Mouse (Mus musculus) hindbrain, embryonic 15.5 days (tissue): ENCODE measurements around the gene Trdmt1. TPM values are rescaled to one million over a fixed set of nuclear protein-coding genes. Genes with fewer than 3 reads are reported as not detected.

Source experiments
- ATAC-seq: fragments of 200-750 bp; cut with Nextera tagmentation; 2 replicates; pipeline ENCODE4 v1.8.0; 2017; ENCODE audit warnings: low read depth, moderate number of reproducible peaks, moderate TSS enrichment; ENCODE audit not compliant: low FRiP score
- H3K27ac ChIP-seq: fragments of 300-500 bp; sonication (generic); replicated peaks from 2 replicates; pipeline ENCODE4 v1.5.1; 2015; ENCODE audit warnings: mild to moderate bottlenecking, inconsistent platforms
- H3K27me3 ChIP-seq: fragments of 300-500 bp; sonication (generic); 2 replicates; pipeline ENCODE4 v1.6.1; 2015; ENCODE audit warnings: control low read depth, inconsistent platforms
- H3K36me3 ChIP-seq: fragments of 300-500 bp; sonication (generic); 2 replicates; pipeline ENCODE4 v1.6.1; 2015; ENCODE audit warnings: control low read depth, inconsistent platforms
- H3K4me1 ChIP-seq: fragments of 300-500 bp; sonication (generic); replicated peaks from 2 replicates; pipeline ENCODE4 v1.6.1; 2015; ENCODE audit warnings: control low read depth, inconsistent platforms
- H3K4me2 ChIP-seq: fragments of 300-500 bp; sonication (generic); 2 replicates; pipeline ENCODE4 v1.6.1; 2015; ENCODE audit warnings: moderate library complexity, mild to moderate bottlenecking, inconsistent platforms
- H3K4me3 ChIP-seq: fragments of 300-500 bp; sonication (generic); 2 replicates; pipeline ENCODE4 v1.5.1; 2015; ENCODE audit warnings: mild to moderate bottlenecking, inconsistent platforms
- H3K9ac ChIP-seq: fragments of 300-500 bp; sonication (generic); 2 replicates; pipeline ENCODE4 v1.6.1; 2015; ENCODE audit warnings: inconsistent platforms
- H3K9me3 ChIP-seq: fragments of 300-500 bp; sonication (generic); 2 replicates; pipeline ENCODE4 v1.6.1; 2016; ENCODE audit warnings: control low read depth, inconsistent platforms
- WGBS: fragments of 180-500 bp; shearing (Covaris S2); methylation state at CpG from one replicate; pipeline ENCODE4 v1.1.7; 2015; 5-methylcytosine and 5-hydroxymethylcytosine counted together
- polyA plus RNA-seq: library from polyadenylated mRNA; unstranded; fragments of >200 nt; fragmentation: Nextera tagmentation; extraction: Ambion mirVana; gene quantifications from 2 replicates; pipeline ENCODE4 v1.2.1, GENCODE M21; 2015

The Trdmt1 gene
- polyA plus RNA-seq, 1 experiment from 2014 or later = 7.2 TPM

- 57% methylated on average over 2 of the region's 2 CpGs for WGBS
- Histone ChIP-seq H3K9ac (no peak overlapping the region), H3K27ac (no peak overlapping the region), H3K4me2 (no peak overlapping the region), H3K36me3 (no peaks in the 10 kb centered on the region), H3K4me1 (no peaks in the 10 kb centered on the region), H3K27me3 (no peaks in the 10 kb centered on the region), H3K4me3 (no peak overlapping the region), H3K9me3 (no peaks in the 10 kb centered on the region)
- ATAC-seq = no peak
Observed at GRCm38 (mm10) chr2:13553966-13554365, 9.5 kb upstream of the Trdmt1 start.

- peaks cover 10% of the 10 kb centered on the region for H3K4me1 ChIP-seq
- H3K4me2 ChIP-seq = no peak overlapping the region
- H3K9ac ChIP-seq = no peak overlapping the region
- H3K9me3 ChIP-seq = no peaks in the 10 kb centered on the region
- no peak overlapping the region for H3K4me3 ChIP-seq
- 64% methylated on average over 3 of the region's 3 CpGs for WGBS
- no peak overlapping the region for H3K27ac ChIP-seq
- no peak for ATAC-seq
- no peaks in the 10 kb centered on the region for H3K36me3 ChIP-seq
- H3K27me3 ChIP-seq = no peaks in the 10 kb centered on the region
Observed at GRCm38 (mm10) chr2:13548749-13549148, 4.3 kb upstream of the Trdmt1 start.

GRCm38 (mm10) chr2:13543519-13544124, 846 bp downstream of the Trdmt1 start:
- Histone ChIP-seq H3K9me3 (no peaks in the 10 kb centered on the region), H3K27ac (peak overlapping the region; percentile 90), H3K27me3 (no peaks in the 10 kb centered on the region), H3K4me3 (peak overlapping the region; percentile 71), H3K9ac (peak overlapping the region; percentile 84), H3K4me2 (peak overlapping the region; percentile 78), H3K4me1 (peaks cover 12% of the 10 kb centered on the region), H3K36me3 (no peaks in the 10 kb centered on the region)
- 42% methylated on average over 8 of the region's 8 CpGs for WGBS
- ATAC-seq = peak; percentile 23; the same call in 1 of the 2 replicates

- Histone ChIP-seq H3K27ac (no peak overlapping the region), H3K4me1 (peaks cover 9% of the 10 kb centered on the region), H3K4me2 (no peak overlapping the region), H3K9ac (no peak overlapping the region), H3K36me3 (no peaks in the 10 kb centered on the region), H3K4me3 (no peak overlapping the region), H3K27me3 (no peaks in the 10 kb centered on the region), H3K9me3 (no peaks in the 10 kb centered on the region)
- no peak for ATAC-seq
- 89% methylated on average over 1 of the region's 1 CpGs for WGBS
Observed at GRCm38 (mm10) chr2:13539860-13540259, 4.6 kb downstream of the Trdmt1 start.

GRCm38 (mm10) chr2:13538704-13539377, 5.6 kb downstream of the Trdmt1 start:
- Histone ChIP-seq H3K27me3 (no peaks in the 10 kb centered on the region), H3K4me3 (no peak overlapping the region), H3K9me3 (no peaks in the 10 kb centered on the region), H3K4me2 (no peak overlapping the region), H3K9ac (no peak overlapping the region), H3K4me1 (peaks cover 3% of the 10 kb centered on the region; the same call in 1 of the 2 replicates), H3K27ac (no peak overlapping the region), H3K36me3 (no peaks in the 10 kb centered on the region)
- WGBS = 83% methylated on average over 6 of the region's 6 CpGs
- no peak for ATAC-seq

- no peak overlapping the region for H3K4me2 ChIP-seq
- no peak overlapping the region for H3K9ac ChIP-seq
- H3K27ac ChIP-seq = no peak overlapping the region
- 58% methylated on average over 2 of the region's 2 CpGs for WGBS
- no peak for ATAC-seq
- H3K27me3 ChIP-seq = no peaks in the 10 kb centered on the region
- H3K4me3 ChIP-seq = no peak overlapping the region
- no peaks in the 10 kb centered on the region for H3K9me3 ChIP-seq
- H3K4me1 ChIP-seq = no peaks in the 10 kb centered on the region
- no peaks in the 10 kb centered on the region for H3K36me3 ChIP-seq
Observed at GRCm38 (mm10) chr2:13538258-13538657, 6.2 kb downstream of the Trdmt1 start.

- H3K4me2 ChIP-seq = no peak overlapping the region
Observed at GRCm38 (mm10) chr2:13537733-13538132, 6.7 kb downstream of the Trdmt1 start.

GRCm38 (mm10) chr2:13536747-13537146, 7.7 kb downstream of the Trdmt1 start:
- no peak for ATAC-seq
- no peaks in the 10 kb centered on the region for H3K9me3 ChIP-seq

More at GRCm38 (mm10) chr2:13537733-13538132, 6.7 kb downstream of the Trdmt1 start:
- whole genome bisulfite sequencing = 7% methylated on average over 2 of the region's 2 CpGs
- Histone ChIP-seq H3K9ac (no peak overlapping the region), H3K4me3 (no peak overlapping the region), H3K27me3 (no peaks in the 10 kb centered on the region), H3K9me3 (no peaks in the 10 kb centered on the region), H3K27ac (no peak overlapping the region), H3K4me1 (no peaks in the 10 kb centered on the region), H3K36me3 (no peaks in the 10 kb centered on the region)
- no peak for ATAC-seq

GRCm38 (mm10) chr2:13530639-13531038, 13.8 kb downstream of the Trdmt1 start:
- ATAC-seq = no peak
- no peaks in the 10 kb centered on the region for H3K9me3 ChIP-seq
- no peak overlapping the region for H3K27ac ChIP-seq
- 0 out of 2 replicates have a peak, but pooled peaks cover 5% of the 10 kb centered on the region for H3K4me1 ChIP-seq
- H3K4me2 ChIP-seq = no peak overlapping the region
- 93% methylated on average over 6 of the region's 6 CpGs for WGBS
- no peak overlapping the region for H3K9ac ChIP-seq
- no peak overlapping the region for H3K4me3 ChIP-seq
- no peaks in the 10 kb centered on the region for H3K27me3 ChIP-seq
- no peaks in the 10 kb centered on the region for H3K36me3 ChIP-seq

More at GRCm38 (mm10) chr2:13536747-13537146, 7.7 kb downstream of the Trdmt1 start:
- Histone ChIP-seq H3K27ac (no peak overlapping the region), H3K27me3 (no peaks in the 10 kb centered on the region), H3K9ac (no peak overlapping the region), H3K4me1 (no peaks in the 10 kb centered on the region), H3K36me3 (no peaks in the 10 kb centered on the region), H3K4me2 (no peak overlapping the region), H3K4me3 (no peak overlapping the region)

- Histone ChIP-seq H3K9me3 (no peaks in the 10 kb centered on the region), H3K4me3 (no peak overlapping the region), H3K9ac (no peak overlapping the region), H3K27me3 (no peaks in the 10 kb centered on the region), H3K36me3 (no peaks in the 10 kb centered on the region), H3K4me2 (no peak overlapping the region), H3K27ac (no peak overlapping the region), H3K4me1 (0 out of 2 replicates have a peak, but pooled peaks cover 5% of the 10 kb centered on the region)
- ATAC-seq = peak; percentile 23; the same call in 1 of the 2 replicates
- WGBS = 94% methylated on average over 3 of the region's 3 CpGs
Observed at GRCm38 (mm10) chr2:13529253-13529933, 15.1 kb downstream of the Trdmt1 start.

- 0 out of 2 replicates have a peak, but pooled peaks cover 5% of the 10 kb centered on the region for H3K4me1 ChIP-seq
- H3K4me2 ChIP-seq = no peak overlapping the region
- H3K9me3 ChIP-seq = no peaks in the 10 kb centered on the region
- no peaks in the 10 kb centered on the region for H3K36me3 ChIP-seq
- WGBS = 53% methylated on average over 4 of the region's 4 CpGs
- H3K27ac ChIP-seq = no peak overlapping the region
- H3K4me3 ChIP-seq = no peak overlapping the region
- no peak for ATAC-seq
- H3K27me3 ChIP-seq = no peaks in the 10 kb centered on the region
- H3K9ac ChIP-seq = no peak overlapping the region
Observed at GRCm38 (mm10) chr2:13527531-13527930, 16.9 kb downstream of the Trdmt1 start.

- H3K27me3 ChIP-seq = no peaks in the 10 kb centered on the region
- WGBS = 32% methylated on average over 2 of the region's 2 CpGs
- no peaks in the 10 kb centered on the region for H3K36me3 ChIP-seq
- no peak overlapping the region for H3K4me2 ChIP-seq
- H3K27ac ChIP-seq = no peak overlapping the region
- no peak for ATAC-seq
- 0 out of 2 replicates have a peak, but pooled peaks cover 5% of the 10 kb centered on the region for H3K4me1 ChIP-seq
- H3K4me3 ChIP-seq = no peak overlapping the region
- H3K9ac ChIP-seq = no peak overlapping the region
- no peaks in the 10 kb centered on the region for H3K9me3 ChIP-seq
Observed at GRCm38 (mm10) chr2:13527125-13527524, 17.3 kb downstream of the Trdmt1 start.
